Mouse (Mus musculus) kidney, adult 8-10 months (tissue): ENCODE measurements around the gene Fam107a.

Experiments
- DNase-seq, 2 experiments: peaks; one replicate each; pipeline ENCODE4 v3.0.0; 2022

Gene Fam107a

DNA sequence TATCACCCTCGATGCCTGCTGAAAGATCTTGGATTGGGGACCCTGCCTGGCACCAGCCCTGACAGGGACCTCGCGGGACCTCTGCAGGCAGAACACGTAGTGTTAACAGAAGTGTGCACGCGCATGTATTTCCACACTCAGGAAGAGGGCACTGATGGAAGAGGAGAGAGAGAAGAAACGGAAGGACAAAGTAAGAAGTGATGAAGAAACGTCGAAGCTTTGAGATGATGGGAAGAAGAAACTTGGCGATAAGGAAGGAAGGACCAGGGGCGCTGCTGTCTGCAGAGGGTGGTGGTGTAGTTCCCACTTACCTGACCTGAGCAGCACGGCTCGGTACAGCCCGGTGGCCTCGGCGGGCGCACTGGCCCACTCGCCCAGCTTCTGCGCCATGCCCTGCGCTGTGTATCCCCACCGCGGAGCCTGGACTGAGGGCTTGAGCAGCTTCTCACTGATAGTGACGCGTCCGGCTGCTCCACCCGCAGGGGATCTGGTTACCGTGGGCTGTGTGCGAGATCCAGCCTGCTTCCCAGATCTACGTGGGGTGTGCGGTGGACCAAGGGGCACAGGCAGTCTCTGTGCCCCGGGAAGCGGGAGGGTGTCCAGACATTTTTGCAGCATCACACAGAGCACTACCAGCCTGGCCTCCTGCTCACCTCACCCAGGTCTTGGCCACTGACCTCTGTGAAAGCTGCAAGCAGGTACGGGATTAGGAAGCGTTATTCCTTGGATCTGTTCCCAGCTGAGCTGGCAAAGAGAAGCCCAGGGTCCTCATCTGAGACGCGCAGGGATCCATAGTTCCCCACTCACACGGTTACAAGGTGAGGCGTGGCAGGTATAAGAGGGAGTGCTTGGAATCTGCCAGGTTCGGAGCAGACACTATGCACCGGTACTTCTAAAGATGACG lies at the start of gene Fam107a:
Gene Fam107a (minus strand): TSS at position 830 of the 904 bp plus-strand sequence.
- no peak for DNase-seq

DNA sequence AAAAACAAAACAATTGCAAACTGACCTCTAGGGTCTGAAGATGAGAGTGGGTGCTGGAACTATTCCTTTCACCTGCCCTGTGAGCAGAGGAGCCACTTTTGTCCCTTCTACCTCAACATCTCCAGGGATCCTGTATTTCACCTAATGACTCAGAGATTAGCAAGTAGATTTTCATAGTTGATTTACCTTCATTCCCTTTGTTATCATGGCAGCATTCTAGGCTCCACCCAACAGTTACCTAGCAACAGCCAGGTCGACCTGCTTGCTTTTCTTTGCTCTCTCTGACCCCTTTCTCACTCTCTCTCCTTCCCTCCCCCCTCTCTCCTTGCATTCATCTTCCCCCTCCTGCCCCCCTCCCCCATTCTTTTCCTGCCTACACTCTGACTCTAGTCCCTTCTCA lies 49.3 kb upstream of the Fam107a start:
- DNase-seq, result no peak

DNA sequence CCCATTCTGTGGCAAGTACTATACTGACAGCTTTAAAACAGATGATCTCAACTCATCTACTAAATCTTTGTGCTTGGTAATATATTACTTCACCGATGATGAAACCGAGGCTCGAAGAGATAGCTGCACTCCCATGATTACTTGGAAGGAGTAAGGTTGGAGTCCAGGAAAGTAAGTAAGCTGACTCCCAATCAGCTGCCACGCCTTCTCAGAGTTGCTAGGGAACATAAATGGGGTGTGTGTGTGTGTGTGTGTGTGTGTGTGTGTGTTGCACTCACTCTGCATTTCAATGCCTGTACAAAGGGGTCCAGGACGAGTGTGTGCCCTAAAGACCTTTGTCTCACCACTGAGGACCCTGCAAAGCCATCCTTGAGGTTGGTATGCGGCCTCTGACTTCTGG lies 48.0 kb upstream of the Fam107a start:
- DNase-seq, result no peak

DNA sequence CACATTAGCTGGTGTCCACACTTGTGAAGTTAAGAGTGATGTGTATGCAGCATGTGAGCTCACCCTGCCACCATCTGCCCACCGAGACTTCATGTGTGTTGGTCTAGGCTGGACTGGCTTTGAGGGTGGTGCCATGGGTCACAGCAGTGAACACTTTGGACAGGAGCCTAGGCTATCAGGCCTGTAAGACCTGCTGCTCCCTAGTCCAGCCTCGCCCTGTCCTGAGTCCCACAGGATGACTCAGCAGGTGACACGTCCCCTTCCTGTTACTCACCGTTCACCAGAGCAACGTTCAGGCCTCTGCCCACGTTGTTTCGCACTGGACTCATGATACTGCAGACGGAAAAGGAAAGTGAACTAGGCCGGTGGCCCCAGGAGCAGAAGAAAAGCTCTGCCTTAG lies 39.0 kb upstream of the Fam107a start:
- no peak for DNase-seq

DNA sequence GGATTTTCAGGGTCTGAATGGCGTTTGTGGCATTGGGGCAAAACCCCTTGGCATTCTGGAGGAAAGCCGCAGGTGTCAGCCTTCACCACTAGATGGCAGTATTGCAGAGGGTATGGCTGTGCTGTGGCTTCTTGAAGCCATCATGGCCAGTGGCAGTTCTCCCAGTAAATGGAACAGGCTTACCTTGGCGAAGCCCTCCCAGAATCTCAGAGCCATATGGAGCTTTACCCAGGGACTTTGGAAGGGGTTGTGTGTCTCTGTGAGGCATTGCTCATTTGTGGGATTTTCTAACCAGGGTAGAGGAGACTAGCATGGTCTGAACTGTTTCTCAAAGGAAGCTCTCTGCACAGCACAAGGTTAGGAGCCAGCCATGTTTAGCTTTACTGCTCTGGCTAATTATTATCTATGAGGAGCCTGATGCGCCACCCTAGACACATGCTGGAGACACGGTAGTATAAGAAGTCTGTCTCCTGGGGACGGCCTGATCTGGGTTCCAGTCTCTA lies 38.2 kb upstream of the Fam107a start:
- DNase-seq, result peak; percentile 68 to 77

DNA sequence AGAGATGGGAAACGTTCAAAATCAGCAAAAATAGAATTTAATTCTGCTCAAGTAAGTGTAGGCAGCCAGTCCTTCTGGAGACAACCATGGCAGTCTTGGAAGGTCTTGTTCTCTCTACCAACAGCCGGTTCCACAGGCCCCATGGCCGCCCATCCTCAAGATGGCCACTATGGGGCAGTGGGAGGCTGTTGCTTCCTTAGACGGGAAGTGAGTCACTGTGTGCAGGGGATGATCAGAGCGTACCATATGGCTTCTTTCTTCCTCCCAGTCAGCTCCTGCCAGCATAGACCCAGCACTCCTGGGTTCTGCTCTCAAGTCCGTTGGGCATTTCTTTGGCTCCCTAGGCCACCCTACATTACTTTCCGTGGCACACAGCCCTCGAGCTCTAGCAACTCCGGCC lies 31.1 kb upstream of the Fam107a start:
- DNase-seq, result no peak

DNA sequence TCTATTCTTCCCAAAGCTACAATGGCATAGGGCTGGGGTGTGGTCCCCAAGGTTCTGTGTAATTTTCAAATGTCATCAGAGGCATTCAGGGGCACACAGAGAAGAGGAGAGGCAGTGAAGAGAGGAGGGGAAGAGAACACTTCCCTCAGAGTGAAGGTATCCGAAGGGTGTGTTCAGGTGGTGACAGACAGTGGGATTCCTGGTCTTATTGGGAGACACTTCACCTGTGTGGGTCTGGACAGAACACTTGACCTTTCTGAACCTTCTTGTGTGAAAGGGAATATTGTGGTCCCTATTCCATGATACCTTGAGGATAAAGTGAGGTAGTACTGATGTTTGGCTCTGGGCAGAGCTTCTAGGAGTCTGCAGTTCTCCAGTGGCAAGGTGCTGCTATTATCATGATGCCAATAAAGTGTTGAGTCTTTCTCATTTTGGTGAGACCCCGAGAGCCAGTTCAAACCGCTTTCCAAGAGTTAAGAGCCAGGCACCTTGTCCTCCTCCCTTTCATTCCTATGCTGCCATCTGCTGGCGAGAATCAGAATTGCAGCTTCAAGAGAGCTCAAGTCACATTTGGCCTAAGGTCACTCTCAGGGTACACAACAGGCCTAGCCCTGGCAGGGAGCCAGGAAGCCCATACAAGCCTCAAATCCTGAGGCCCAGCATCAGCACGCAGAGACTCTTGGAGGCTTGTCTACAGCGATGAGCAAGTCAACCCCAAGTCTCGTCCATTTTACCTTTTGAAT lies 28.6 kb upstream of the Fam107a start:
- DNase-seq, result peak; percentile 86 to 90

DNA sequence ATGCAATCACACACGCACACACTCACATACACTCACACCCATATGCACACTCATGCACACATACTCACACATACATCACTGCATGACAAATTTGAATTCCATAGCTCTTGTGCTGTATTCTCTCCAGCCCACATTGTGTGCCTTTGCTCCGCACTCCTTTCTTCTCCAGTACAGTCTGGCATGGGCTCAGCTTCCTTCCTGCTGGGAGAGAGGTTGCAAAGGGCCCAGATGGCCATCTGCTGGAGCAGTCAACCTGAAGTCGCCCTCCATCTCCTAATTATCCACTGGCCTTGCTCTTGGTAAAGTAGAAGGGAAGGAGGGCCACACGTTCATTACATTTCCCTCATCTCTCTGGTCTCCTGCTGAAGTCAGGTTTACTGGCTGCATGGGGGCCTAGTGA lies 27.7 kb upstream of the Fam107a start:
- no peak for DNase-seq

DNA sequence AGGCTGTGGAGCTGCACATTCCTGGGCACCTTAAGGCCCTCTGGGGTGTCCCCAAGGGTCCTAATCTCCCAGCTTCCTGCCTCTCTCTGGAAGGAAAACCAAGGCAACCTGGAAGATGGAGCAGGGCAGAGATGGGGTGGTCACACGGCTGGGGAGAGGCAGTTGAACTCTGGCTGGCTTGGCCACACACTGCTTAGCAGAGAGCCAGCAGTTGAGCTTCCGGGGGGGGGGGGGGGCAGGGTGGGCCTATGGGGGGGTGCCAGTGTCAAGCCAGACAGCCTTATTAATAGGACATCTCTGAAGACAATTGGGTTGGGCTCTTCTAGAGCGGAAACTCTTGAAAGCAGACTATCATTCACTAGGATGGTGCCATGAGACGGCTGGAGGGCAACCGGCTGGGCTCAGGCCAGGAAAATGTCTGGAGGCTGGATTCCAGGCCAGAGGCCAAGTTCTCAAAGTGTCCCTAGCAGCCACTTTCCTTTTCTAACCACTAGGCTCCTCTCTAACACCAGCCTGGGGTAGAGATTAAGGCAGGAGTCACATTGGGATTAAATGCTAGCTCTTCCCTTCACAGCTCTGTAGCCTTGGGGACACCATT lies 24.8 kb upstream of the Fam107a start:
- DNase-seq, result peak; percentile 77 to 81

DNA sequence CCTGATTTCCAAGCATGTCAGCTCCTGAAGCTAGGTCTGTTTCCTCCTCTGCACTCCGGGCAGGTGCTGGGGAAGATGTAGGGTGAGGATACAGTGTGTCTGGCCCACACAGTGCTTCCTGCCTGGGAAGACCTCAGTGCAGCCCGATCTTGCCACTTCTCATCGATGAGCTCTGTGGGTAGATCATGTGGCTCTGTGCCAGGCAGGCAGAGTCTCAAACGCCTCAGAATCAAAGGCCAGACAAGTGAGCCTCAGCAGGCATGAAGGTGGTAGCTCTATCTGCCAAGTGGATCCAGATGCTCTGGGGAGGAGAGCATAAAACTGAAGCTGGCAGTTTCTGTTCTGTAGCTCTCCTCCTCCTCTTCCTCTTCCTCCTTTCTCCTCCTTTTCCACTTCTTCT lies 22.4 kb upstream of the Fam107a start:
- no peak for DNase-seq

DNA sequence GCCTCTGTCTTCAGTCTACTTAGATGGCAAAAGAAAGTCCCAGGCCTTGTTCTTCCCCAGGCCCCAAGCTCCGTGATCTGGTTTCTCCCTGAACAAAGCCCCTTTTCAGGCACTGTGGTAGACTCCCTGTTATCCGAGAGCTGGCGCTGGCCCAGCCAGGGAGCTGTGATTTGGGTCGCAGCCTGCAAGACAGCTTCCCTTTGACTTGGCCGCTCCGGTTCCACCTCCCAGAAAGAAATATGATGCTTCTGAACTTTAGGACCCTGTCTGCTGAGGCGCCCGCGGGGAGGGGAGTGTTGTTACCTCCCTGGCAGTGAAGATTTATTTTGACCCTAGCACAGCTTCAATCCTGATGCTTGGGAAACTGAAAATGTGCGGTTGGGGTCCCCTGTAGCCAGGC lies 18.1 kb upstream of the Fam107a start:
- no peak for DNase-seq

DNA sequence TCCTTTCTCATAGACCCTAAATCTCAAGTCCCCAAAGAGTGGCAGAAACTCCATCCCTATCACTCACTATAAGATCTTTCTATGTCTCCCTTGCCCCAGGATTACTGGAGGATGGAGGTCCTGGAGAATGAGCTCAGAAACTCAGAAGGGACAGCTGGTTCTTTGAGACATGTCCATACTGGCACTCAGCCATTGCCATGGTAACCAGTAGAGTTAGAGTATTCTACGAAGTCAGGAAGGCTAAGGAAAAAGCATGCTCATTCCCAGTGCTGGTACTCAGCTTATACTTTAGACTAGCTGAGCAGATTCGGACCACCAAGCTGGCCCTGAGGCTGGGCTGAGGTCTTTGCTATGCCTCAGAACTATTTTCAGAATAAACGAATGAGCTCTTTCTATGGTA lies 16.7 kb upstream of the Fam107a start:
- no peak for DNase-seq

DNA sequence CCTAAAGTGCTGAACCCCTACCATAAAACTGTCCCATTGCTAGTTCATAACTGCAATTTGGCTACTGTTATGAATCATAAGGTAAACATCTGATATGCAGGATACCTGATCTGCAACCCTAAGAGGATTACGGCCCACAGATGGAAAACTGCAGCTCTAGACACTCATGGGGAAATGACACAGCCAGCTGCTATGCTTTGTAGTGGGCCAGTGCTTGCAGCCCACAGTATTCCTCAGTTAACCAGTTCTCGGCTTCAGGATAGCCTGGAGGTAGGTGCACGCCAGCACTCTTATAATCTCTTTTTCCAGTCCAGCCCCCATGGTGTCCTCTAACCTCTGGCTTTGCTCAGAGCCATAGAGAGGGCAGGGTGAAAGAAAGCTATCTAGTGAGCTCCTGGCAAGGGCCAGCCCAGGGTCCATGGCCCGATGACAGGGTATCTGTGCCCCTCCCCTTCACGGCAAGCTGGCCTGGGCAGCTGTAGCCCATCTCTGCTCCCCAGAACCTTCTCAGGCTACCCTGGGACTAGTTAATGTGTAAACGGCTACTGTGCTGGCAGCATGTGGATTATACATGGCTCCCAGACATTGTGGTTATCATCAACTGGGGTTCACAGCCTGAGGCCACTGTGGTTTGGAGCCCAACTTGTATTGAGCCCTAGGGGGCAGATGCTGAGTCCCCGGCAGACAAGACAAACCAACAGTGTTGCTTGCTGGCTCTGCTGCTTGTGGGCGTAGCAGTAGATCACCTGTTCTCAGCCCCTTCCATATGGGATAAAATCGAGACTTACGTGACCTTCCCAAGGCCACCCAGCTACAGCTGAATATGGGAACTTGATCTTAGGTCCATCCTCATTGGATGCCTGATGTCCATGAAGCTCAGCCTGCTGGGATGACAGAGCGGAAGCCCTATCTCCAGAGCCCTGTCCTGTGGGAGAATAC lies 14.8 kb upstream of the Fam107a start:
- DNase-seq, result peak; percentile 77 to 86

DNA sequence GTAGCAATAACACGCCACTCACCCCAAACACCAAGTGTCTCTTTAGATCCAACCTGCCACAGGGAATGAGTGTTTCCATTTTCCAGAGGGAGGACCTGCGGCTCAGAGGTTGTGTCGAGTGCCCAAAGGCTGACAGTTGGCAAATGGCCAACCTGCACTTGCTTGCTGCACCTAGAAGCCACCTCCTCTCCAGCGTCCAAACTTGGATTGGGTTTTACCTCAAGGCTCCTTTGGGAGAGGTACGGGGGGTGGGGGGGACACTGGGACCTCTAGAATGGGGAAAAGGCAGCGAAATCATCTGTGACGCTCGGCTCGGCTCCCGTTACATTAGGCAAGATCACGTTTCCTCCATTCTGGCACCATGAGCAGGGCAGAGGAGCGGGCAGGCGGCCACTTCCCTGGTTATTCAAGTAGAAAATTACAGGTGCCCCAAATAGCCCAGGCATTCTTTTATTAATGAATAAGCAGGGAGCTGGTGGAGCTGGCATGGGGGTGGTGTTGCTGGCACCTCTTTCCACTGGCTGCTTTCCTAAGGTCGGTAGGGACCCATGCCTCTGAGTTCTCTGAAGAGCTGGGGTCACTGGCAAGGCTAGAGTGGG lies 13.6 kb upstream of the Fam107a start:
- peak; percentile 95 to 98 for DNase-seq

DNA sequence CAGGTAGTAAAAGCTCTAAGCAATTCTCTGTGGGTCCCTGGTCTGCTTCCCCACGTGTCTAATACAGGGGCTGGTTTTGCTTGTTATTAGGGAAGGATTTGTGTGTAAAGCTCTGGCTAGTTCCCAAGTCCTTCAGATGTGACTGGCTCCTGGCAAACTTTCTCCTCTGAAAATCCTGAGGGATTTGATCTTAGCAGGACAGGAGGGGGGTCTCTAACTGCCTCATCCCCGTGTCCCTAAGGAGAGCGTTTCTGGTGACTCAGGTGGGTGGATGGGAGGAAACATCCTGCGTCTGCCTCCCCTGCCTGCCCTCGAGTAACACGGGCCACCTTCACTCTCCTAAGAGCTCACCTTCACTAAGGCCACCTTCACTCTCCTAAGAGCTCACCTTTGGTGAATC lies 12.6 kb upstream of the Fam107a start:
- DNase-seq, result peak in 1 of 2 experiments; percentile 51

DNA sequence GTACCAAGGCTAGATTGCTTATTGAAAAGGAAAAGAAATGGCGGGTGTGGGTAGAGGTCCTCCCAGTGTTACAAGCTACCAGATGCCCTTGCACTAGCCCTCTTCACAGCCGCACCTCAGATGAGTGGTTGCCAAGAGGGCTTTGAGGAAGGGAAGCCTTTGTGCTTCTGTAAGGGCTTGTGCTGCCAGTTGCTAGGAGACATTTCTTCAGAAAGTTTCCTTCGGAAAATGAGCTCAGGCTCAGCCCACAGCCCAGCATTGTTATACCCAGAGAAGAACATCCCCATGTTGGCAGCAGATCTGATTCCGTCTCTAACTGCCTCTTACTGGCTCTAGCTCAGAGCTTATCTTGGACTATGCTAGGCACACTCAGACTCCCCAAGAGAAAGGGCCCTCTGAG lies 11.7 kb upstream of the Fam107a start:
- no peak for DNase-seq

DNA sequence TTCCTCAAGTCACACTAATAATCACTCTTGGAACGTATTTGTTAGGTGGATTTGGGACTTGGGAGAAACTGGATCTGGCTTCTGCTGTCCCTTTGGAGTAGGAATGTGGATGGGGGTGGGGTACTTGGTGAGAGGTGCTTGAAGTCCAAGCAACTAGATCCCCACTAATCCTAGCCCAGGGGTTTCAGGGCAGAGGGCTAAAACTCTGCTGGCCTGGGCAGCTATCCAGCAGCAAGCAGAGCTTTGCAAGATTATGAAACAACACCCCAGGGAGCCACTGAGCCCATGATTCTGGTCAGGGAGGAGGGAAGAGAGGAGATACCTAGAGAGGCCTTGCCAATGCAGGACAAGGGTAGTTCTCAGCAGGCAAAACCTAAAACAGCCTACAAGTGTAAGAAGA lies 9.5 kb upstream of the Fam107a start:
- DNase-seq, result peak; percentile 79 to 90

DNA sequence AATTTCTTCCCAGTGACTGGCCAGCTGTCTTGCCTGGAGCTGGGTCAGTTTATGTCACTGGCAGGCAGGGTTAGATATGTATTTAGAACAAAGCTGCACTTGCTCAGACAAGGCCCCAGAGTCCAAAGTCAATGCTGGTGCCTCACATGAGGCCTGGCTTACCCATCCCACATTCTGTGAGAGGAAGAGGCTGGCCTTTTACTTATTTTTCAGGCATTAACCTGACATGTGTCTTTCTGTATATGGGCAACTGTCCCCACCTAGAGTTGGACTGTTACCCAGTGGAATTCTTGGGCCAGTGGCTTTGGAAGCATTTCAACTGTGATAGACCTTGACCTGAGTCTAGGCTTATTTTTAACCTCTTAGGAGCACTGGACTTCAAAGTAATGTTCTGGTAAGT lies 9.1 kb upstream of the Fam107a start:
- peak; percentile 81 to 92 for DNase-seq

DNA sequence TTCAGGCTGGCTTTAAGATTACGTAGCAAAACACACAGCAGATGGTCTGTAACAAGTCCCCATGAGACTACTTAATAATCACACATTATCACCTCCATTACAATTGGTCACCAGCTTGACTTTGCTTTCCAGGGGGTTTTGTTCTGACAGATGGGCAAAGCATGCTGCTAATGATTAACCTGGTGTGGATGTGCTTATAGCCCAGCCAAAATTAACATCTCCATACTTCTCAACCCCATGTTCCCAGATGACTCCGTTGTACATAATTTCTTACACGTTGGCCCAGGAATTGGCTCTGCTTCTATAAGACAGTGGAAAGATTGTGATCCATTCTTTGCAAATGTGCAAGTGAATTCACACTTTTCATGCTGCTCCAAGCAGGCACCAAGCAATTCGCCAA lies 7.9 kb upstream of the Fam107a start:
- DNase-seq, result no peak

DNA sequence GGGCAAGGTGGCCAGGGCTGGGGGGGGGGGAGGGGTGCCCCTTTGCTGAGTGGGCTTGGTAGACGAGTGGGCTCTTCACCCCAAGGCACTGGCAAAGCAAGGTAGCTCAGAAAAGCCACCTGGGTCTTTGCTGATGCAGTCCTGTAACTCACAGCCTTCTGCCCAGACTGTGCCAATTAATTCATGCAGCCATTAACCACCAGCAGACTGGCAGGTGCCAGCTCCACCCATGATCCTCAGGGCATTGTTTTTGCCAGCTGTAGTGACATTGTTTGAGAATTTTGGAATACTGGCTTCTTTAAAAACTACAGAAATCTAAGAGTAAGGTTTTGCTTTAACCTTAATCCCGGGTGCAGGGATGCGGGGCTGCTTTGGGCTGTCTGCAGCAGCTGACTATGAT lies 2.7 kb upstream of the Fam107a start:
- DNase-seq, result peak; percentile 75 to 82

DNA sequence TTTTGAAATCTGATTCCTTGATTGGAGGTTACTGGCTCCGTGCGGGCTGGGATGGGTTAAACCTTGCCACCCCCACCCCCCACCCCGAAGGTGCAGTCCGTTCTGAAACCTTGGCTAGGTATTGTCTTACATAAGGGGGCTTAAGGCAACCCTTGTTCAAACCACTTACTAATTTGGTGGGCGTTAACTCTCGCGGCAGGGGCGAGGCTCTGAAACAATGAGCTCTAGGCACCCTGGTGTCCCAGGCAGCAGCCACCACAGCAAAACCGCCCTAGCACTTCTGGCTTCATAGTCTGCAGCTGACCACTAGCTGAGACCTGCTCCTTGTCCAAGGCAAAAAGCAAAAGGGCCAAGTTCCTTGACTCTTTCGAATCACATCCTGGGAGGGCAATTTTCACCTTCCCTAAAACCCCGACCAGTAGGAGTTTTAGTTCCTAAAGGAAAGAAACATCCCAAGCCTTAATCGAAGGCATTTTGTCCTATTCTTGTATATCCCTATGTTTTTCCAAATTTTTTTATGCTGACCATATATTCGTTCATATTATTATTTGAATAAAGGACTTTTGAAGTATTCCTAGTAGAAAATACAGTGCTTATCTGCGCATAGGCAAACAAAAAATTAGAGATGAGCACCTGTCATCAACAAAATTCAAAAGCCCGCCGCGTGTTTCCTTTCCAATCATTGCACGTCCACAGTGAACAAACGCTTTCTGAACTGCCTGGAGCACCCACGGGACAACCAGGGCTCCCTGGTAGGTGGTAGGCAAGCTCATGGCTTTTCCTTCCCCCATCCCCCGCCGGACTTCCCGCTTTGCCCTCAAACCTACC lies 1.2 kb downstream of the Fam107a start:
- DNase-seq, result peak in 1 of 2 experiments; percentile 66
